17 mouse cellular contexts compared by ENCODE assay signal in the genomic region with DNA sequence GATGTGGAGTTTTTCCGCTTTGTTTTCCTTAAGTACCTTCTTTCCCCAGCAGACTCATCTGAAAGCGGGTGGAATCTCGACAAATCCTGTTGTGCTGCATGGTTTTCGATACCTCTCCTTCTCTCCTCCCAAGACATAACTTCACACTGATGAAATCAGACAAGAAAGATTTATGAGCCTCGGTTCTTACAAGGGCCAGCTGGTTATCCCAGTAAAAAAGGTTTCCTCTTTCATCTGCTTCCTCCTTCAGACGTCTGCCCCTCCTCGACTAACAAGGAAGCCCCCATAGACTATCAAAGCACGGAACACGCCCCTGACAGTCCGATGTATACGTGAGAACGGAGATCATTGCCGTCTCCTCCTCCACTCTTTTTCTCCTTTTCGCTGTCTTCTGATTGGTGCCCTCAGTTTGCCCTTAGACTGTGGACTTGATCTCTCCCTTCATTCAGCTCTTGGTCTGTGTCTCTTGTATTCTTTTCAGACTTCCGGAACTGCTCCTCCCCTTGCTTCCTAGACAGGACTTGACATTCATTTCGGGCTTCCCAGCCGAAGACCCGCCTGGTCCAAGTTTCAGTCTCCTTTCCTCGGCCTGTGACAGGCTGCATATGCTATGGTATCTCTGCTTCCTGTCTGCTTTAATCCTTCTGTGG.
DNase-seq lines count a peak whose midpoint lies in the region; ATAC-seq and TF ChIP-seq lines count a peak whose summit lies in the region.
"Had no signal": no experiment of that assay in that cellular context is flagged by ENCODE, and none has a peak within 500 bp of the region (broad histone marks: within the 10 kb centered on the region; RNA-seq: fewer than 3 reads in every experiment).

No protein-coding gene starts in this region.

- TF ChIP-seq POLR2A in heart, adult 2 months (IDR thresholded peaks at IDR 0.05; ENCODE audit: insufficient read depth, low read depth, low read length) = no peak

- no peaks in the 10 kb centered on the region for H3K36me3 ChIP-seq in heart, embryonic 14.5 days (ENCODE audit: control insufficient read depth, insufficient read depth, low read length)
- no peaks in the 10 kb centered on the region for H3K36me3 ChIP-seq in heart, adult 2 months (ENCODE audit: control insufficient read depth, insufficient read depth, low read length)
- no peaks in the 10 kb centered on the region for H3K36me3 ChIP-seq in liver, embryonic 11.5 days (ENCODE audit: control insufficient read depth, insufficient read depth, low read length)
- H3K36me3 ChIP-seq in liver, embryonic 13.5 days = no peaks in the 10 kb centered on the region
- H3K36me3 ChIP-seq: embryonic facial prominence, embryonic 15.5 days; liver, embryonic 15.5 days; neural tube, embryonic 13.5 days had no signal

- H3K4me1 ChIP-seq in heart, embryonic 14.5 days (ENCODE audit: control insufficient read depth in 2 of 2, insufficient read depth in 2 of 2, low read length in 2 of 2) = peaks cover 2 to 7% of the 10 kb centered on the region in 2 experiments; a peak in 1 of 4 replicates
- no peaks in the 10 kb centered on the region for H3K4me1 ChIP-seq in heart, adult 2 months (ENCODE audit: control insufficient read depth, insufficient read depth, low read length)
- no peaks in the 10 kb centered on the region for H3K4me1 ChIP-seq in liver, embryonic 11.5 days (replicated peaks; ENCODE audit: control insufficient read depth, insufficient read depth, low read length)
- H3K4me1 ChIP-seq in liver, embryonic 13.5 days (replicated peaks) = no peaks in the 10 kb centered on the region
- H3K4me1 ChIP-seq: embryonic facial prominence, embryonic 15.5 days; liver, embryonic 15.5 days; neural tube, embryonic 13.5 days had no signal

- no peak for TF ChIP-seq CTCF in heart, adult 2 months (IDR thresholded peaks at IDR 0.05)

- no peaks in the 10 kb centered on the region for H3K9me3 ChIP-seq in heart, embryonic 14.5 days (ENCODE audit: control insufficient read depth, low read length)
- H3K9me3 ChIP-seq in liver, embryonic 11.5 days (ENCODE audit: control insufficient read depth, low read length) = no peaks in the 10 kb centered on the region
- no peaks in the 10 kb centered on the region for H3K9me3 ChIP-seq in liver, embryonic 13.5 days (replicated peaks)
- H3K9me3 ChIP-seq: embryonic facial prominence, embryonic 15.5 days; liver, embryonic 15.5 days; neural tube, embryonic 13.5 days had no signal

- H3K4me2 ChIP-seq in heart, embryonic 14.5 days (ENCODE audit: low read length) = peak overlapping the region; percentile 36
- peak overlapping the region; percentile 7; the same call in 1 of the 2 replicates for H3K4me2 ChIP-seq in liver, embryonic 11.5 days
- peak overlapping the region; percentile 26 for H3K4me2 ChIP-seq in liver, embryonic 13.5 days
- H3K4me2 ChIP-seq: embryonic facial prominence, embryonic 15.5 days; liver, embryonic 15.5 days; neural tube, embryonic 13.5 days had no signal

- no peak overlapping the region for H3K4me3 ChIP-seq in heart, embryonic 14.5 days (ENCODE audit: control insufficient read depth in 1 of 2, insufficient read depth in 1 of 2, low read depth in 1 of 2, low read length in 2 of 2)
- no peak overlapping the region for H3K4me3 ChIP-seq in heart, adult 2 months
- H3K4me3 ChIP-seq in liver, embryonic 11.5 days (ENCODE audit: low read depth, low read length) = no peak overlapping the region
- H3K4me3 ChIP-seq in liver, embryonic 13.5 days (replicated peaks) = no peak overlapping the region
- H3K4me3 ChIP-seq: embryonic facial prominence, embryonic 15.5 days; liver, embryonic 15.5 days; neural tube, embryonic 13.5 days had no signal

- no peaks in the 10 kb centered on the region for H3K27me3 ChIP-seq in heart, embryonic 14.5 days (ENCODE audit: control insufficient read depth, insufficient read depth, low read length)
- no peaks in the 10 kb centered on the region for H3K27me3 ChIP-seq in heart, adult 2 months (ENCODE audit: control insufficient read depth, insufficient read depth, low read length)
- H3K27me3 ChIP-seq in liver, embryonic 11.5 days (replicated peaks; ENCODE audit: control insufficient read depth, insufficient read depth, low read length) = no peaks in the 10 kb centered on the region
- H3K27me3 ChIP-seq in liver, embryonic 13.5 days = no peaks in the 10 kb centered on the region
- H3K27me3 ChIP-seq: embryonic facial prominence, embryonic 15.5 days; liver, embryonic 15.5 days; neural tube, embryonic 13.5 days had no signal

- ATAC-seq in heart, embryonic 14.5 days (ENCODE audit: insufficient number of reproducible peaks, insufficient read depth, low FRiP score, low read depth) = no peak
- no peak for ATAC-seq in liver, embryonic 11.5 days (replicated peaks; ENCODE audit: low FRiP score)
- no peak for ATAC-seq in liver, embryonic 13.5 days (ENCODE audit: low read depth)
- ATAC-seq: forebrain, embryonic 14.5 days; midbrain, embryonic 16.5 days had no signal

- intact Hi-C loops in heart, adult 2 months (cut with DNase I) = no loop called here

- no peak for DNase-seq in heart, adult 2 months
- DNase-seq in liver, embryonic 11.5 days (ENCODE audit: low spot score) = no peak
- DNase-seq in liver = no peak
- peak; percentile 24 for DNase-seq in embryo, embryonic 10.5 days (ENCODE audit: low spot score)
- no peak for DNase-seq in liver, embryonic 13.5 days
- no peak for DNase-seq in thymus, postnatal 4 days
- no peak for DNase-seq in adrenal gland, adult 2 months
- DNase-seq: B cell, adult 2 months; cerebellum, adult 8-10 months; heart, adult 11 months; right cerebral cortex, adult 18-20 months had no signal

- H3K27ac ChIP-seq in heart, embryonic 14.5 days (replicated peaks in 1 of 2; ENCODE audit: control insufficient read depth in 1 of 2, insufficient read depth in 1 of 2, low read depth in 2 of 2, low read length in 2 of 2) = peak overlapping the region; percentile 5 to 16; a peak in 1 of 4 replicates
- H3K27ac ChIP-seq in heart, adult 2 months = no peak overlapping the region
- no peak overlapping the region for H3K27ac ChIP-seq in liver, embryonic 11.5 days (ENCODE audit: low read depth, low read length)
- no peak overlapping the region for H3K27ac ChIP-seq in liver, embryonic 13.5 days
- H3K27ac ChIP-seq: embryonic facial prominence, embryonic 15.5 days; liver, embryonic 15.5 days; neural tube, embryonic 13.5 days had no signal

- TF ChIP-seq EP300 in heart, adult 2 months (IDR thresholded peaks at IDR 0.05; ENCODE audit: insufficient read depth, low read depth, low read length) = no peak

- WGBS in heart, embryonic 14.5 days = 68% methylated on average over 19 of the region's 19 CpGs
- 35% methylated on average over 19 of the region's 19 CpGs for WGBS in heart, adult 2 months
- WGBS in liver, embryonic 11.5 days = 58% methylated on average over 19 of the region's 19 CpGs
- WGBS in liver, embryonic 13.5 days (ENCODE audit: insufficient replicate concordance) = 52% methylated on average over 19 of the region's 19 CpGs

- H3K79me2 ChIP-seq in heart, adult 2 months (replicated peaks; ENCODE audit: control insufficient read depth, insufficient read depth, low read length) = no peaks in the 10 kb centered on the region

- no peak overlapping the region; the same call in 1 of the 2 replicates for H3K9ac ChIP-seq in heart, embryonic 14.5 days (ENCODE audit: low read length)
- no peak overlapping the region for H3K9ac ChIP-seq in heart, adult 2 months (ENCODE audit: low read depth, low read length)
- no peak overlapping the region for H3K9ac ChIP-seq in liver, embryonic 11.5 days (ENCODE audit: low read depth, low read length)
- H3K9ac ChIP-seq in liver, embryonic 13.5 days = no peak overlapping the region
- H3K9ac ChIP-seq: embryonic facial prominence, embryonic 15.5 days; liver, embryonic 15.5 days; neural tube, embryonic 13.5 days had no signal

Comparison
In these comparisons a context has a peak if more than half of its experiments do, and no peak if none do; other contexts are left out.
1. H3K27ac ChIP-seq: peak in heart, embryonic 14.5 days (2 of 2); none in heart, adult 2 months (single experiment), liver, embryonic 11.5 days (single experiment) and liver, embryonic 13.5 days (single experiment).
2. Peak in every context shown above with its lines, with median percentiles within 50 percentile points of each other: H3K4me2 ChIP-seq.